Mouse (Mus musculus): Measurements from ENCODE around the gene Lix1l.

- TF ChIP-seq EP300 (IDR thresholded peaks at IDR 0.05; ENCODE audit: low read depth) (no peak), CTCF (IDR thresholded peaks at IDR 0.05; ENCODE audit: low read depth) (no peak)
These were observed 29.6 kb upstream of the Lix1l start for GRCm38 (mm10) chr3:96571336-96571735.

Data from liver, postnatal 0 days (tissue).